In the genomic region with DNA sequence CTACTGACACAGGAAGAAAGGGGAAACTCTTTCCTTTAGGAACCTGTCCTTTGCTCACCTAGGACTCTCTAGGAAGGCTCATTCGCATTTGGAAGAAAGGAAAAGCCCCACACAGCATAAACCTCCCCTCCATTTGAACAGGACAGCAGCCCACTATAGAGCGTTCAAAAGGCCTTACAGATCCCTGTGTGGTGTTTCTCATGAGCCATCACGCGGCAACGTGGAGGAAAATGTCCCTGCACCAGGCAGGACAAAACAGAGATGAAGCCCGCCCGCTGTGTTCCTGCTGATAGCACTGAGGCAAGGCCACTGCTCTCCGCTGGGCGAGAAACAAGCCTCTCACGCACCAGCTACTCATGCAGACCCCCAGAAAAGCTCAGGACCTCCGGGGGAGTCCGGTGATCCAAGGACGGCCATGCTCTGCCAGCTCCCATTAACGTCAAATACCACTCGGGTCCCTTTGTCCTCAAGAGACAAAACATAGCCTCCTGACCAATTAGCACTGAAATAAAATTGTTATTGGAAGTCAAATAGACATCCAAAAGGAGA, we compare ENCODE assay signal across 21 mouse cellular contexts. TPM values are rescaled to one million over a fixed set of nuclear protein-coding genes. Genes with fewer than 3 reads are reported as not detected.
A peak's percentile ranks its signal among the peaks of the same experiment; 100 is the strongest.
DNase-seq lines count a peak whose midpoint lies in the region; ATAC-seq lines count a peak whose summit lies in the region.
"Had no signal": no experiment of that assay in that cellular context is flagged by ENCODE, and none has a peak within 500 bp of the region (broad histone marks: within the 10 kb centered on the region; RNA-seq: fewer than 3 reads in every experiment).

No protein-coding gene starts in this region.

- H3K9ac ChIP-seq in forebrain, embryonic 12.5 days = no peak overlapping the region
- no peak overlapping the region for H3K9ac ChIP-seq in forebrain, embryonic 16.5 days (replicated peaks; ENCODE audit: low read depth, low read length)
- H3K9ac ChIP-seq in embryonic facial prominence, embryonic 14.5 days (ENCODE audit: low read depth, low read length) = no peak overlapping the region
- no peak overlapping the region for H3K9ac ChIP-seq in hindbrain, embryonic 13.5 days
- no peak overlapping the region for H3K9ac ChIP-seq in midbrain, embryonic 15.5 days
- H3K9ac ChIP-seq: embryonic facial prominence, embryonic 15.5 days; limb, embryonic 12.5 days; liver, embryonic 13.5 days; lung, embryonic 15.5 days; neural tube, embryonic 13.5 days; stomach, embryonic 15.5 days had no signal

- no peaks in the 10 kb centered on the region for H3K36me3 ChIP-seq in forebrain, embryonic 12.5 days (replicated peaks)
- no peaks in the 10 kb centered on the region for H3K36me3 ChIP-seq in forebrain, embryonic 16.5 days (ENCODE audit: control insufficient read depth, insufficient read depth)
- H3K36me3 ChIP-seq in embryonic facial prominence, embryonic 14.5 days (ENCODE audit: control insufficient read depth, insufficient read depth, low read length) = no peaks in the 10 kb centered on the region
- no peaks in the 10 kb centered on the region for H3K36me3 ChIP-seq in hindbrain, embryonic 13.5 days
- no peaks in the 10 kb centered on the region for H3K36me3 ChIP-seq in midbrain, embryonic 15.5 days (replicated peaks)
- H3K36me3 ChIP-seq: embryonic facial prominence, embryonic 15.5 days; limb, embryonic 12.5 days; liver, embryonic 13.5 days; lung, embryonic 15.5 days; neural tube, embryonic 13.5 days; stomach, embryonic 15.5 days had no signal

- DNase-seq in embryonic facial prominence, embryonic 14.5 days (ENCODE audit: low spot score) = peak; percentile 47
- DNase-seq in layer of hippocampus, postnatal 25 days (ENCODE audit: extremely low spot score in 1 of 2, low spot score in 1 of 2) = no peak
- no peak for DNase-seq in right cerebral cortex, postnatal 14 days
- DNase-seq in urinary bladder, postnatal 14 days (ENCODE audit: low spot score) = no peak
- DNase-seq: heart, adult 2 months; kidney, adult 18-20 months; kidney, postnatal 14 days; liver, embryonic 13.5 days; right cerebral cortex, adult 18-20 months; spleen, adult 18-20 months; thymus, postnatal 25 days had no signal

- peaks cover 8% of the 10 kb centered on the region; the same call in 1 of the 2 replicates for H3K4me1 ChIP-seq in forebrain, embryonic 12.5 days
- no peaks in the 10 kb centered on the region for H3K4me1 ChIP-seq in forebrain, embryonic 16.5 days (replicated peaks; ENCODE audit: control insufficient read depth, insufficient read depth, low read length)
- H3K4me1 ChIP-seq in embryonic facial prominence, embryonic 14.5 days (ENCODE audit: control insufficient read depth, insufficient read depth, low read length) = no peaks in the 10 kb centered on the region
- peaks cover 8% of the 10 kb centered on the region for H3K4me1 ChIP-seq in hindbrain, embryonic 13.5 days (replicated peaks)
- peaks cover 8% of the 10 kb centered on the region for H3K4me1 ChIP-seq in midbrain, embryonic 15.5 days
- H3K4me1 ChIP-seq: embryonic facial prominence, embryonic 15.5 days; limb, embryonic 12.5 days; liver, embryonic 13.5 days; stomach, embryonic 15.5 days had no signal

- H3K4me2 ChIP-seq in forebrain, embryonic 12.5 days = no peak overlapping the region
- no peak overlapping the region for H3K4me2 ChIP-seq in forebrain, embryonic 16.5 days (ENCODE audit: low read length)
- no peak overlapping the region for H3K4me2 ChIP-seq in embryonic facial prominence, embryonic 14.5 days (ENCODE audit: low read depth, low read length)
- no peak overlapping the region for H3K4me2 ChIP-seq in hindbrain, embryonic 13.5 days
- no peak overlapping the region for H3K4me2 ChIP-seq in midbrain, embryonic 15.5 days
- H3K4me2 ChIP-seq: embryonic facial prominence, embryonic 15.5 days; limb, embryonic 12.5 days; liver, embryonic 13.5 days; lung, embryonic 15.5 days; neural tube, embryonic 13.5 days; stomach, embryonic 15.5 days had no signal

- ATAC-seq in forebrain, embryonic 12.5 days (ENCODE audit: low FRiP score) = 0 out of 2 replicates have a peak, but pooled peaks have one; percentile 30
- no peak for ATAC-seq in forebrain, embryonic 16.5 days
- peak; percentile 62; the same call in 1 of the 2 replicates for ATAC-seq in embryonic facial prominence, embryonic 14.5 days (ENCODE audit: low read depth)
- peak; percentile 34; the same call in 1 of the 2 replicates for ATAC-seq in hindbrain, embryonic 13.5 days (ENCODE audit: low FRiP score)
- 0 out of 2 replicates have a peak, but pooled peaks have one; percentile 44 for ATAC-seq in midbrain, embryonic 15.5 days (replicated peaks)

- H3K27ac ChIP-seq in forebrain, embryonic 12.5 days = no peak overlapping the region
- H3K27ac ChIP-seq in forebrain, embryonic 16.5 days (ENCODE audit: low read length) = no peak overlapping the region
- no peak overlapping the region for H3K27ac ChIP-seq in embryonic facial prominence, embryonic 14.5 days (replicated peaks; ENCODE audit: low read depth, low read length)
- H3K27ac ChIP-seq in hindbrain, embryonic 13.5 days = peak overlapping the region; percentile 24
- no peak overlapping the region for H3K27ac ChIP-seq in midbrain, embryonic 15.5 days
- H3K27ac ChIP-seq: embryonic facial prominence, embryonic 15.5 days; heart, adult 2 months; limb, embryonic 12.5 days; liver, embryonic 13.5 days; lung, embryonic 15.5 days; macrophage; neural tube, embryonic 13.5 days; stomach, embryonic 15.5 days had no signal

- no peaks in the 10 kb centered on the region for H3K9me3 ChIP-seq in forebrain, embryonic 12.5 days
- no peaks in the 10 kb centered on the region for H3K9me3 ChIP-seq in forebrain, embryonic 16.5 days (ENCODE audit: control insufficient read depth, low read length)
- no peaks in the 10 kb centered on the region for H3K9me3 ChIP-seq in embryonic facial prominence, embryonic 14.5 days (ENCODE audit: control insufficient read depth, low read length)
- no peaks in the 10 kb centered on the region for H3K9me3 ChIP-seq in hindbrain, embryonic 13.5 days
- no peaks in the 10 kb centered on the region for H3K9me3 ChIP-seq in midbrain, embryonic 15.5 days
- H3K9me3 ChIP-seq: embryonic facial prominence, embryonic 15.5 days; liver, embryonic 13.5 days; lung, embryonic 15.5 days; neural tube, embryonic 13.5 days; stomach, embryonic 15.5 days had no signal

- no peaks in the 10 kb centered on the region for H3K27me3 ChIP-seq in forebrain, embryonic 12.5 days
- H3K27me3 ChIP-seq in forebrain, embryonic 16.5 days (replicated peaks; ENCODE audit: control insufficient read depth, insufficient read depth, low read length) = no peaks in the 10 kb centered on the region
- no peaks in the 10 kb centered on the region for H3K27me3 ChIP-seq in embryonic facial prominence, embryonic 14.5 days (replicated peaks; ENCODE audit: control insufficient read depth, insufficient read depth, low read length)
- H3K27me3 ChIP-seq in hindbrain, embryonic 13.5 days = no peaks in the 10 kb centered on the region
- H3K27me3 ChIP-seq in midbrain, embryonic 15.5 days (replicated peaks) = no peaks in the 10 kb centered on the region
- H3K27me3 ChIP-seq: embryonic facial prominence, embryonic 15.5 days; limb, embryonic 12.5 days; liver, embryonic 13.5 days; lung, embryonic 15.5 days; neural tube, embryonic 13.5 days; stomach, embryonic 15.5 days had no signal

- H3K4me3 ChIP-seq in forebrain, embryonic 12.5 days (replicated peaks) = no peak overlapping the region
- H3K4me3 ChIP-seq in forebrain, embryonic 16.5 days (replicated peaks; ENCODE audit: low read length) = no peak overlapping the region
- no peak overlapping the region for H3K4me3 ChIP-seq in embryonic facial prominence, embryonic 14.5 days (ENCODE audit: low read depth, low read length)
- no peak overlapping the region for H3K4me3 ChIP-seq in hindbrain, embryonic 13.5 days
- H3K4me3 ChIP-seq in midbrain, embryonic 15.5 days = no peak overlapping the region
- H3K4me3 ChIP-seq: embryonic facial prominence, embryonic 15.5 days; heart, adult 2 months; limb, embryonic 12.5 days; liver, embryonic 13.5 days; lung, embryonic 15.5 days; neural tube, embryonic 13.5 days; stomach, embryonic 15.5 days had no signal

- 40% methylated on average over 15 of the region's 15 CpGs for WGBS in forebrain, embryonic 12.5 days
- 29% methylated on average over 15 of the region's 15 CpGs for WGBS in forebrain, embryonic 16.5 days
- whole genome bisulfite sequencing in embryonic facial prominence, embryonic 14.5 days = 64% methylated on average over 15 of the region's 15 CpGs
- WGBS in hindbrain, embryonic 13.5 days = 45% methylated on average over 15 of the region's 15 CpGs
- 23% methylated on average over 15 of the region's 15 CpGs for WGBS in midbrain, embryonic 15.5 days

RNA-seq across cellular contexts. Expression of a gene that starts 51.8 kb away (rescaled TPM):
- 12.1 and 13.0 TPM in 2 replicates for polyA plus RNA-seq in forebrain, embryonic 12.5 days (2016; fragmentation: Nextera tagmentation; extraction: Ambion mirVana)
- polyA plus RNA-seq in forebrain, embryonic 16.5 days (2015; fragmentation: Nextera tagmentation; extraction: Ambion mirVana) = 32.3 and 41.8 TPM in 2 replicates
- 9.1 and 10.7 TPM in 2 replicates for polyA plus RNA-seq in embryonic facial prominence, embryonic 14.5 days (2014; fragmentation: Nextera tagmentation; extraction: Ambion mirVana)
- 47.8 and 48.5 TPM in 2 replicates for polyA plus RNA-seq in hindbrain, embryonic 13.5 days (2015; fragmentation: Nextera tagmentation; extraction: Ambion mirVana)
- polyA plus RNA-seq in midbrain, embryonic 15.5 days (2015; fragmentation: Nextera tagmentation; extraction: Ambion mirVana) = 55.7 and 67.6 TPM in 2 replicates
- total RNA-seq in layer of hippocampus, postnatal 25 days (2021) = 10 to 100 TPM; 66.1 to 83.0 TPM
- polyA plus RNA-seq: macrophage had no signal
